Mouse (Mus musculus) stomach, embryonic 15.5 days (tissue): ENCODE results near the gene Gng7. TPM values are rescaled to one million over a fixed set of nuclear protein-coding genes. Genes with fewer than 3 reads are reported as not detected.
"Not testable (repeated sequence)": the region's sequence is repeated elsewhere in the genome, so short reads cannot be mapped to it uniquely, and the experiment has no call there.

Experiments
- ATAC-seq: fragments of 200-750 bp; cut with Nextera tagmentation; 2 replicates; pipeline ENCODE4 v1.8.0; 2017; ENCODE audit warnings: low read depth, moderate number of reproducible peaks, moderate TSS enrichment; ENCODE audit not compliant: insufficient read depth, low FRiP score
- H3K27ac ChIP-seq: fragments of 300-500 bp; sonication (generic); 2 replicates; pipeline ENCODE4 v1.5.1; 2015; ENCODE audit warnings: mild to moderate bottlenecking, inconsistent platforms
- H3K27me3 ChIP-seq: fragments of 300-500 bp; sonication (generic); replicated peaks from 2 replicates; pipeline ENCODE4 v1.6.1; 2015; ENCODE audit warnings: inconsistent platforms
- H3K36me3 ChIP-seq: fragments of 300-500 bp; sonication (generic); 2 replicates; pipeline ENCODE4 v1.6.1; 2015; ENCODE audit warnings: inconsistent platforms
- H3K4me1 ChIP-seq: fragments of 300-500 bp; sonication (generic); 2 replicates; pipeline ENCODE4 v1.6.1; 2015; ENCODE audit warnings: inconsistent platforms
- H3K4me2 ChIP-seq: fragments of 300-500 bp; sonication (generic); 2 replicates; pipeline ENCODE4 v1.6.1; 2015; ENCODE audit warnings: mild to moderate bottlenecking, inconsistent platforms
- H3K4me3 ChIP-seq: fragments of 300-500 bp; sonication (generic); replicated peaks from 2 replicates; pipeline ENCODE4 v1.5.1; 2015; ENCODE audit warnings: inconsistent platforms
- H3K9ac ChIP-seq: fragments of 300-500 bp; sonication (generic); 2 replicates; pipeline ENCODE4 v1.6.1; 2015; ENCODE audit warnings: inconsistent platforms
- H3K9me3 ChIP-seq: fragments of 300-500 bp; sonication (generic); 2 replicates; pipeline ENCODE4 v1.6.1; 2016; ENCODE audit warnings: inconsistent platforms
- WGBS: fragments of 180-500 bp; shearing (Covaris S2); methylation state at CpG from one replicate; pipeline ENCODE4 v1.1.7; 2015; 5-methylcytosine and 5-hydroxymethylcytosine counted together
- polyA plus RNA-seq: library from polyadenylated mRNA; unstranded; fragments of >200 nt; fragmentation: Nextera tagmentation; extraction: Ambion mirVana; gene quantifications from 2 replicates; pipeline ENCODE4 v1.2.1, GENCODE M21; 2015

The Gng7 gene
- polyA plus RNA-seq, 1 experiment from 2014 or later = 4.8 TPM

- ATAC-seq, H3K4me2 ChIP-seq, H3K4me1 ChIP-seq, H3K4me3 ChIP-seq, H3K27me3 ChIP-seq, H3K27ac ChIP-seq, H3K9me3 ChIP-seq, H3K9ac ChIP-seq: not testable (repeated sequence)
- WGBS = 90% methylated on average over 14 of the region's 14 CpGs
- H3K36me3 ChIP-seq = peaks cover 65% of the 10 kb centered on the region
Observed at GRCm38 (mm10) chr10:81045246-81045645, 30.5 kb upstream of the Gng7 start.

GRCm38 (mm10) chr10:81041458-81042175 is 26.9 kb upstream of the Gng7 start:
- H3K27ac ChIP-seq = no peak overlapping the region
- H3K27me3 ChIP-seq = no peaks in the 10 kb centered on the region
- H3K9me3 ChIP-seq = no peaks in the 10 kb centered on the region
- no peak for ATAC-seq
- WGBS = 32% methylated on average over 13 of the region's 13 CpGs
- H3K4me2 ChIP-seq = no peak overlapping the region
- no peaks in the 10 kb centered on the region for H3K4me1 ChIP-seq
- H3K36me3 ChIP-seq = peaks cover 28% of the 10 kb centered on the region
- no peak overlapping the region for H3K4me3 ChIP-seq
- no peak overlapping the region for H3K9ac ChIP-seq

- Histone ChIP-seq H3K27ac (peak within 1 kb of the TSS; percentile 67), H3K27me3 (no peaks in the 10 kb centered on the region), H3K9ac (peak within 1 kb of the TSS; percentile 81), H3K36me3 (no peaks in the 10 kb centered on the region), H3K4me3 (peak within 1 kb of the TSS; percentile 96), H3K4me2 (peak within 1 kb of the TSS; percentile 88), H3K9me3 (no peaks in the 10 kb centered on the region), H3K4me1 (no peaks in the 10 kb centered on the region)
- under 1% methylated on average over 35 of the region's 35 CpGs for WGBS
- ATAC-seq = peak; percentile 98
Observed at GRCm38 (mm10) chr10:81036988-81037580, 22.3 kb upstream of the Gng7 start, which contains the start of gene Slc39a3. Gene Slc39a3 (minus strand): TSS chr10:81037426.

GRCm38 (mm10) chr10:81036251-81036650 is 21.5 kb upstream of the Gng7 start:
- 74% methylated on average over 7 of the region's 7 CpGs for WGBS
- Histone ChIP-seq H3K27me3 (no peaks in the 10 kb centered on the region), H3K36me3 (no peaks in the 10 kb centered on the region; the same call in 1 of the 2 replicates), H3K9me3 (no peaks in the 10 kb centered on the region), H3K4me1 (no peaks in the 10 kb centered on the region), H3K4me2 (no peak overlapping the region), H3K9ac (no peak overlapping the region), H3K4me3 (no peak overlapping the region), H3K27ac (no peak overlapping the region)
- no peak for ATAC-seq

GRCm38 (mm10) chr10:81033586-81033985 is 18.8 kb upstream of the Gng7 start:
- H3K27me3 ChIP-seq = no peaks in the 10 kb centered on the region
- 87% methylated on average over 10 of the region's 10 CpGs for WGBS
- H3K9me3 ChIP-seq = no peaks in the 10 kb centered on the region
- H3K4me3 ChIP-seq = no peak overlapping the region
- no peak overlapping the region for H3K4me2 ChIP-seq
- H3K9ac ChIP-seq = no peak overlapping the region
- no peak for ATAC-seq
- H3K27ac ChIP-seq = no peak overlapping the region
- H3K4me1 ChIP-seq = no peaks in the 10 kb centered on the region
- H3K36me3 ChIP-seq = no peaks in the 10 kb centered on the region; the same call in 1 of the 2 replicates

- no peak overlapping the region for H3K27ac ChIP-seq
- H3K9ac ChIP-seq = no peak overlapping the region
- H3K4me1 ChIP-seq = 0 out of 2 replicates have a peak, but pooled peaks cover 5% of the 10 kb centered on the region
- ATAC-seq = no peak
- H3K36me3 ChIP-seq = no peaks in the 10 kb centered on the region; the same call in 1 of the 2 replicates
- peaks cover 19% of the 10 kb centered on the region for H3K27me3 ChIP-seq
- no peaks in the 10 kb centered on the region for H3K9me3 ChIP-seq
- 72% methylated on average over 10 of the region's 10 CpGs for WGBS
- no peak overlapping the region for H3K4me2 ChIP-seq
- H3K4me3 ChIP-seq = no peak overlapping the region
Observed at GRCm38 (mm10) chr10:81029031-81029430, 14.3 kb upstream of the Gng7 start.

GRCm38 (mm10) chr10:81028219-81028618 is 13.5 kb upstream of the Gng7 start:
- no peak overlapping the region for H3K4me2 ChIP-seq
- no peak overlapping the region for H3K4me3 ChIP-seq
- no peak overlapping the region for H3K9ac ChIP-seq
- H3K4me1 ChIP-seq = 0 out of 2 replicates have a peak, but pooled peaks cover 5% of the 10 kb centered on the region
- H3K27ac ChIP-seq = no peak overlapping the region
- peaks cover 27% of the 10 kb centered on the region for H3K27me3 ChIP-seq
- no peak for ATAC-seq
- H3K9me3 ChIP-seq = no peaks in the 10 kb centered on the region
- H3K36me3 ChIP-seq = no peaks in the 10 kb centered on the region; the same call in 1 of the 2 replicates

GRCm38 (mm10) chr10:81027331-81027730 is 12.6 kb upstream of the Gng7 start:
- 66% methylated on average over 4 of the region's 4 CpGs for WGBS
- no peak overlapping the region for H3K27ac ChIP-seq
- peaks cover 33% of the 10 kb centered on the region for H3K27me3 ChIP-seq
- no peak for ATAC-seq
- no peaks in the 10 kb centered on the region; the same call in 1 of the 2 replicates for H3K36me3 ChIP-seq
- 0 out of 2 replicates have a peak, but pooled peaks cover 5% of the 10 kb centered on the region for H3K4me1 ChIP-seq
- H3K4me3 ChIP-seq = no peak overlapping the region
- no peak overlapping the region for H3K4me2 ChIP-seq
- H3K9me3 ChIP-seq = no peaks in the 10 kb centered on the region
- no peak overlapping the region for H3K9ac ChIP-seq

GRCm38 (mm10) chr10:81026857-81027256 is 12.1 kb upstream of the Gng7 start:
- Histone ChIP-seq H3K9ac (no peak overlapping the region), H3K9me3 (no peaks in the 10 kb centered on the region), H3K27ac (no peak overlapping the region), H3K4me1 (0 out of 2 replicates have a peak, but pooled peaks cover 5% of the 10 kb centered on the region), H3K27me3 (peaks cover 38% of the 10 kb centered on the region), H3K4me3 (no peak overlapping the region), H3K4me2 (no peak overlapping the region), H3K36me3 (no peaks in the 10 kb centered on the region; the same call in 1 of the 2 replicates)
- 85% methylated on average over 5 of the region's 5 CpGs for WGBS
- no peak for ATAC-seq

- Histone ChIP-seq H3K9ac (no peak within 1 kb of the TSS), H3K27ac (no peak within 1 kb of the TSS), H3K4me3 (peak within 1 kb of the TSS; percentile 28), H3K27me3 (peaks cover 42% of the 10 kb centered on the region), H3K36me3 (no peaks in the 10 kb centered on the region), H3K4me1 (0 out of 2 replicates have a peak, but pooled peaks cover 5% of the 10 kb centered on the region), H3K9me3 (no peaks in the 10 kb centered on the region), H3K4me2 (peak within 1 kb of the TSS; percentile 54)
- 43% methylated on average over 12 of the region's 12 CpGs for WGBS
- ATAC-seq = no peak
Observed at GRCm38 (mm10) chr10:81025639-81026275, 11.0 kb upstream of the Gng7 start, which contains the start of gene Diras1. Gene Diras1 (minus strand): TSS chr10:81025662.

- Histone ChIP-seq H3K4me3 (peak overlapping the region; percentile 28), H3K27me3 (peaks cover 42% of the 10 kb centered on the region), H3K27ac (no peak overlapping the region), H3K9me3 (no peaks in the 10 kb centered on the region), H3K9ac (no peak overlapping the region), H3K4me1 (0 out of 2 replicates have a peak, but pooled peaks cover 5% of the 10 kb centered on the region), H3K4me2 (peak overlapping the region; percentile 54), H3K36me3 (no peaks in the 10 kb centered on the region)
- ATAC-seq = no peak
- WGBS = 2% methylated on average over 42 of the region's 43 CpGs
Observed at GRCm38 (mm10) chr10:81025047-81025621, 10.4 kb upstream of the Gng7 start.
